Comparison of ENCODE assay signal across 8 mouse cellular contexts in the genomic region with DNA sequence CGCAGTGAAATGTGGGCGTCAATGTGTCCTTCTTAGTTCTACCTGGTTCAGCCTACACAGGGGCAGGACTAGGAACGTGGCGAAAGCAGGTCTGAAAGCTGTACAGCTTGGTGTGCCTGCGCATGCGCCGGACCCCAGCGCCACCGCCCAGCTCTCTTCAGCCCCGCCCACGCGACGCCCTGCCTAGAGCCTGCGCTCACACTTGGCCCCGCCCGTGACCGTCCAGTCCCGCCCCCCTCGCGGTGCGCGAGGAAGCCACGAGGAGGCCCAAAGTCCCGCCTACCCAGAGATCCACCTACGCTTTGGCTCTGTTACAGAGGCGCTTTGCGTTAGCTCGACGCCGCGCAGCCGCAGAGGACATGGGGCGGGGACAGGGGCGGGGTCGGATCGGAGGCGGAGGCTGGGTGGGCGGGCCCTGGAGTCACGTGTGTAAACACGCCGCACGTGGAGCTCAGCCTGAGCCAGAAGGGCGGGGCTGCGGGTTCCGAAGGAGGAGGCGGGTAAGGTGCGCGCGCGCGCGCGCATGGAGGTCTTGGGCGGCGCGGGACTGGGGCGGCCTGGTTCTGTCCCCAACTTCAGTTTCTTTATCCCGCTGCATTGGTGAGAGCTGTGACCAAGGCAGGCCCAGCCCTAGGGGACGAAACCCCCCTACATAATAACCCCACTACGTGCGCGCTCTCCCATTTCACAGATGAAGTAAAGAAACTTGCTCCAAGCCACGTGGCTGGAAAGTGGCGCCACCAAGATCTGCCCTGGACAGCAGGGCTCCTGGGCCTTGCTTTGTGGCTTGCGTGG. TPM values are rescaled to one million over a fixed set of nuclear protein-coding genes. Genes with fewer than 3 reads are reported as not detected.
DNase-seq lines count a peak whose midpoint lies in the region; ATAC-seq lines count a peak whose summit lies in the region.

No protein-coding gene starts in this region.

- H3K4me2 ChIP-seq in forebrain, embryonic 14.5 days (ENCODE audit: low read length), result peak overlapping the region; percentile 73
- H3K4me2 ChIP-seq in neural tube, embryonic 15.5 days, result peak overlapping the region; percentile 92

- no peaks in the 10 kb centered on the region for H3K36me3 ChIP-seq in forebrain, embryonic 14.5 days (ENCODE audit: control insufficient read depth, insufficient read depth, low read length)
- H3K36me3 ChIP-seq in neural tube, embryonic 15.5 days, result no peaks in the 10 kb centered on the region

- 0 out of 2 replicates have a peak, but pooled peaks cover 6% of the 10 kb centered on the region for H3K27me3 ChIP-seq in forebrain, embryonic 14.5 days (replicated peaks; ENCODE audit: control insufficient read depth, insufficient read depth, low read length)
- peaks cover 21% of the 10 kb centered on the region for H3K27me3 ChIP-seq in neural tube, embryonic 15.5 days (replicated peaks)

- WGBS in forebrain, embryonic 14.5 days, result under 1% methylated on average over 62 of the region's 65 CpGs
- WGBS in neural tube, embryonic 15.5 days, result under 1% methylated on average over 54 of the region's 65 CpGs

- DNase-seq in ES-CJ7 (ENCODE audit: low read depth, low spot score), result peak; percentile 98
- peak; percentile 100 for DNase-seq in cerebellum, adult 11 months
- peak; percentile 100 for DNase-seq in forebrain, embryonic 14.5 days (ENCODE audit: low spot score)
- peak; percentile 99 for DNase-seq in heart, postnatal 14 days
- DNase-seq in layer of hippocampus, adult 11-12 months (ENCODE audit: low spot score), result peak; percentile 100
- DNase-seq in lung, adult 18-20 months, result peak; percentile 99
- peak; percentile 100 for DNase-seq in testis, postnatal 14 days (ENCODE audit: low spot score)

- H3K27ac ChIP-seq in forebrain, embryonic 14.5 days (ENCODE audit: low read depth, low read length), result no peak overlapping the region
- peak overlapping the region; percentile 65; the same call in 1 of the 2 replicates for H3K27ac ChIP-seq in neural tube, embryonic 15.5 days (replicated peaks)

- H3K4me1 ChIP-seq in forebrain, embryonic 14.5 days (ENCODE audit: control insufficient read depth, insufficient read depth, low read length), result peaks cover 4% of the 10 kb centered on the region; the same call in 1 of the 2 replicates
- peaks cover 17% of the 10 kb centered on the region for H3K4me1 ChIP-seq in neural tube, embryonic 15.5 days

- peak; percentile 96 for ATAC-seq in forebrain, embryonic 14.5 days
- ATAC-seq in neural tube, embryonic 15.5 days (ENCODE audit: low FRiP score), result peak; percentile 98

- no peaks in the 10 kb centered on the region for H3K9me3 ChIP-seq in forebrain, embryonic 14.5 days (replicated peaks; ENCODE audit: control insufficient read depth, low read length)
- H3K9me3 ChIP-seq in neural tube, embryonic 15.5 days (replicated peaks), result no peaks in the 10 kb centered on the region

- H3K9ac ChIP-seq in forebrain, embryonic 14.5 days (ENCODE audit: low read length), result peak overlapping the region; percentile 45
- peak overlapping the region; percentile 48 for H3K9ac ChIP-seq in neural tube, embryonic 15.5 days (replicated peaks)

- intact Hi-C loops in heart, postnatal 14 days (cut with DNase I), result no loop called here

- peak overlapping the region; percentile 32 for H3K4me3 ChIP-seq in forebrain, embryonic 14.5 days (ENCODE audit: low read depth, low read length)
- peak overlapping the region; percentile 47 for H3K4me3 ChIP-seq in neural tube, embryonic 15.5 days (replicated peaks)

RNA-seq across cellular contexts. Expression of gene Ccne1, which starts 22.4 kb away (rescaled TPM):
- 17.0 and 18.5 TPM in 2 replicates for polyA plus RNA-seq in forebrain, embryonic 14.5 days (2014; fragmentation: Nextera tagmentation; extraction: Ambion mirVana)
- total RNA-seq in heart, postnatal 14 days (2021), result 1 to 10 TPM; 1.2 to 1.9 TPM
- 19.9 and 25.5 TPM in 2 replicates for polyA plus RNA-seq in neural tube, embryonic 15.5 days (2015; fragmentation: Nextera tagmentation; extraction: Ambion mirVana)
